Mouse (Mus musculus): ENCODE measurements around the gene Gm21060. TPM values are rescaled to one million over a fixed set of nuclear protein-coding genes. Genes with fewer than 3 reads are reported as not detected.

Gene Gm21060
- polyA plus RNA-seq (2014; fragmentation: Illumina TruSeq; extraction: RNeasy Lipid Tissue Mini Kit (QIAGEN cat#74804); ENCODE audit: low read depth, low replicate concordance) = not detected

GRCm38 (mm10) chr19:61296969-61297368 is at the start of gene Gm21060:
Gene Gm21060 (minus strand): TSS chr19:61297069.

Other genes starting within 250 kb of the Gm21060 start
- 75.1 TPM for gene Zfp950, start 156.2 kb downstream of the Gm21060 start, polyA plus RNA-seq (2014; fragmentation: Illumina TruSeq; extraction: RNeasy Lipid Tissue Mini Kit (QIAGEN cat#74804); ENCODE audit: low read depth, low replicate concordance)
- gene Gm7102, start 120.8 kb downstream of the Gm21060 start, polyA plus RNA-seq (2014; fragmentation: Illumina TruSeq; extraction: RNeasy Lipid Tissue Mini Kit (QIAGEN cat#74804); ENCODE audit: low read depth, low replicate concordance) = not detected
- gene Gm6020, start 113.2 kb downstream of the Gm21060 start, polyA plus RNA-seq (2014; fragmentation: Illumina TruSeq; extraction: RNeasy Lipid Tissue Mini Kit (QIAGEN cat#74804); ENCODE audit: low read depth, low replicate concordance) = not detected
- 0.66 TPM for gene Csf2ra, start 68.6 kb downstream of the Gm21060 start, polyA plus RNA-seq (2014; fragmentation: Illumina TruSeq; extraction: RNeasy Lipid Tissue Mini Kit (QIAGEN cat#74804); ENCODE audit: low read depth, low replicate concordance)